Mouse (Mus musculus) heart, postnatal 0 days (tissue): Measurements from ENCODE around the gene Pim1. TPM values are rescaled to one million over a fixed set of nuclear protein-coding genes. Genes with fewer than 3 reads are reported as not detected.

Experiments
- ATAC-seq: fragments of 200-750 bp; cut with Nextera tagmentation; 2 replicates; pipeline ENCODE4 v1.8.0; 2017; ENCODE audit warnings: low read depth, moderate number of reproducible peaks, moderate library complexity; ENCODE audit not compliant: insufficient read depth
- DNase-seq: peaks from one replicate; pipeline ENCODE4 v3.0.0-alpha.2; 2016; ENCODE audit warnings: low spot score
- H3K27ac ChIP-seq: fragments of 300-500 bp; sonication (generic); 2 replicates; pipeline ENCODE4 v1.5.1; 2014; ENCODE audit warnings: low read depth, mild to moderate bottlenecking
- H3K27me3 ChIP-seq: fragments of 300-500 bp; sonication (generic); 2 replicates; pipeline ENCODE4 v1.6.1; 2014; ENCODE audit warnings: low read length, mixed read lengths; ENCODE audit not compliant: control insufficient read depth, insufficient read depth
- H3K36me3 ChIP-seq: fragments of 300-500 bp; sonication (generic); replicated peaks from 2 replicates; pipeline ENCODE4 v1.6.1; 2014; ENCODE audit warnings: low read length, mixed read lengths; ENCODE audit not compliant: control insufficient read depth, insufficient read depth
- H3K4me1 ChIP-seq: fragments of 300-500 bp; sonication (generic); 2 replicates; pipeline ENCODE4 v1.6.1; 2014; ENCODE audit warnings: antibody characterized with exemption; ENCODE audit not compliant: control insufficient read depth, insufficient read depth
- H3K4me2 ChIP-seq: fragments of 300-500 bp; sonication (generic); 2 replicates; pipeline ENCODE4 v1.6.1; 2014; ENCODE audit warnings: low read depth, mild to moderate bottlenecking, low read length, moderate library complexity
- H3K4me3 ChIP-seq: fragments of 300-500 bp; sonication (generic); 2 replicates; pipeline ENCODE4 v1.5.1; 2014; ENCODE audit warnings: low read depth, low read length
- H3K9ac ChIP-seq: fragments of 300-500 bp; sonication (generic); replicated peaks from 2 replicates; pipeline ENCODE4 v1.6.1; 2014; ENCODE audit warnings: low read depth, low read length, mixed read lengths
- H3K9me3 ChIP-seq: fragments of 300-500 bp; sonication (generic); replicated peaks from 2 replicates; pipeline ENCODE4 v1.6.1; 2016; ENCODE audit warnings: low read length; ENCODE audit not compliant: control insufficient read depth
- CTCF ChIP-seq: IDR thresholded peaks from 2 replicates; pipeline ENCODE4 v1.5.1; 2016; ENCODE audit warnings: antibody characterized with exemption, control low read depth, low read depth
- EP300 ChIP-seq: IDR thresholded peaks from 2 replicates; pipeline ENCODE4 v1.6.1; 2016; ENCODE audit warnings: antibody characterized with exemption, low read depth
- WGBS: fragments of 180-500 bp; shearing (Covaris S2); extraction: QIAGEN DNeasy Blood & Tissue Kit; methylation state at CpG from one replicate; pipeline ENCODE4 v1.1.7; 2014; 5-methylcytosine and 5-hydroxymethylcytosine counted together
- polyA plus RNA-seq: library from polyadenylated mRNA; unstranded; fragments of >200 nt; fragmentation: Nextera tagmentation; extraction: Ambion mirVana; gene quantifications from 2 replicates; pipeline ENCODE4 v1.2.1, GENCODE M21; 2015
- total RNA-seq: library from RNA; depleted of rRNA; stranded (reverse); fragments of >200 nt; gene quantifications from 2 replicates; pipeline ENCODE4 v1.2.3, GENCODE M21; 2014; ENCODE audit warnings: low replicate concordance

The Pim1 gene
- total and polyA plus RNA-seq, 2 experiments from 2014 or later = 29.2 to 58.4 TPM

- no peak overlapping the region for H3K27ac ChIP-seq
- no peak for DNase-seq
- H3K4me2 ChIP-seq = no peak overlapping the region
- H3K36me3 ChIP-seq = no peaks in the 10 kb centered on the region
- TF ChIP-seq EP300 (no peak), CTCF (no peak)
- no peak overlapping the region for H3K4me3 ChIP-seq
- no peak for ATAC-seq
- WGBS = 71% methylated on average over 8 of the region's 8 CpGs
- no peaks in the 10 kb centered on the region for H3K9me3 ChIP-seq
- no peaks in the 10 kb centered on the region for H3K27me3 ChIP-seq
- no peaks in the 10 kb centered on the region for H3K4me1 ChIP-seq
- H3K9ac ChIP-seq = no peak overlapping the region
Observed at GRCm38 (mm10) chr17:29519731-29520130, 29.2 kb downstream of the Pim1 start.

- Histone ChIP-seq H3K27me3 (no peaks in the 10 kb centered on the region), H3K36me3 (no peaks in the 10 kb centered on the region), H3K9ac (no peak overlapping the region), H3K4me2 (no peak overlapping the region), H3K4me1 (no peaks in the 10 kb centered on the region), H3K9me3 (0 out of 2 replicates have a peak, but pooled peaks cover 9% of the 10 kb centered on the region), H3K4me3 (no peak overlapping the region), H3K27ac (no peak overlapping the region)
- DNase-seq (no peak), ATAC-seq (no peak)
- TF ChIP-seq CTCF = no peak
- WGBS = 77% methylated on average over 2 of the region's 2 CpGs
Observed at GRCm38 (mm10) chr17:29525613-29526012, 35.1 kb downstream of the Pim1 start.

GRCm38 (mm10) chr17:29528568-29529187 is 38.1 kb downstream of the Pim1 start:
- ATAC-seq (no peak), DNase-seq (no peak)
- Histone ChIP-seq H3K36me3 (no peaks in the 10 kb centered on the region), H3K4me3 (no peak overlapping the region), H3K9ac (no peak overlapping the region), H3K27me3 (no peaks in the 10 kb centered on the region), H3K9me3 (0 out of 2 replicates have a peak, but pooled peaks cover 9% of the 10 kb centered on the region), H3K4me1 (no peaks in the 10 kb centered on the region), H3K27ac (no peak overlapping the region), H3K4me2 (no peak overlapping the region)
- 70% methylated on average over 8 of the region's 8 CpGs for WGBS
- TF ChIP-seq CTCF (peak; percentile 50), EP300 (no peak)

GRCm38 (mm10) chr17:29530508-29530907 is 40.0 kb downstream of the Pim1 start:
- no peaks in the 10 kb centered on the region for H3K36me3 ChIP-seq
- H3K27me3 ChIP-seq = no peaks in the 10 kb centered on the region
- no peak overlapping the region for H3K4me3 ChIP-seq
- 0 out of 2 replicates have a peak, but pooled peaks cover 9% of the 10 kb centered on the region for H3K9me3 ChIP-seq
- no peak for TF ChIP-seq CTCF
- TF ChIP-seq EP300 = no peak
- WGBS = 76% methylated on average over 6 of the region's 6 CpGs
- H3K27ac ChIP-seq = no peak overlapping the region
- H3K9ac ChIP-seq = no peak overlapping the region
- no peak overlapping the region for H3K4me2 ChIP-seq
- DNase-seq (no peak), ATAC-seq (no peak)
- no peaks in the 10 kb centered on the region for H3K4me1 ChIP-seq

GRCm38 (mm10) chr17:29531278-29531677 is 40.7 kb downstream of the Pim1 start:
- Histone ChIP-seq H3K9ac (no peak overlapping the region), H3K4me3 (no peak overlapping the region), H3K27me3 (no peaks in the 10 kb centered on the region), H3K4me2 (no peak overlapping the region), H3K27ac (no peak overlapping the region), H3K36me3 (no peaks in the 10 kb centered on the region), H3K9me3 (0 out of 2 replicates have a peak, but pooled peaks cover under 1% of the 10 kb centered on the region), H3K4me1 (no peaks in the 10 kb centered on the region)
- 68% methylated on average over 9 of the region's 9 CpGs for WGBS
- no peak for DNase-seq
- TF ChIP-seq EP300 (no peak), CTCF (no peak)
- no peak; the same call in 1 of the 2 replicates for ATAC-seq
